Mouse (Mus musculus) stomach, postnatal 0 days (tissue): ENCODE measurements around the gene Dclre1a.

Experiments used
- CTCF ChIP-seq: IDR thresholded peaks from 2 replicates; pipeline ENCODE4 v1.5.1; 2016; ENCODE audit warnings: antibody characterized with exemption, low read depth, mild to moderate bottlenecking, moderate library complexity
- EP300 ChIP-seq: optimal IDR thresholded peaks from 2 replicates; pipeline ENCODE3; 2016; ENCODE audit warnings: antibody characterized with exemption

GRCm38 (mm10) chr19:56573184-56573583 lies 25.2 kb upstream of the Dclre1a start:
- TF ChIP-seq CTCF (no peak), EP300 (no peak)
